Mouse (Mus musculus) neural tube, embryonic 12.5 days (tissue): Measurements from ENCODE around the gene Sipa1l1. TPM values are rescaled to one million over a fixed set of nuclear protein-coding genes. Genes with fewer than 3 reads are reported as not detected.

Source experiments
- ATAC-seq: fragments of 200-750 bp; cut with Nextera tagmentation; 2 replicates; pipeline ENCODE4 v1.8.0; 2017; ENCODE audit warnings: low read depth, mild to moderate bottlenecking, moderate TSS enrichment, moderate library complexity; ENCODE audit not compliant: low FRiP score
- H3K27ac ChIP-seq: fragments of 300-500 bp; sonication (generic); 2 replicates; pipeline ENCODE4 v1.5.1; 2016
- H3K27me3 ChIP-seq: fragments of 300-500 bp; sonication (generic); replicated peaks from 2 replicates; pipeline ENCODE4 v1.6.1; 2016; ENCODE audit warnings: mild to moderate bottlenecking
- H3K36me3 ChIP-seq: fragments of 300-500 bp; sonication (generic); 2 replicates; pipeline ENCODE4 v1.6.1; 2016; ENCODE audit warnings: mild to moderate bottlenecking
- H3K4me1 ChIP-seq: fragments of 300-500 bp; sonication (generic); 2 replicates; pipeline ENCODE4 v1.6.1; 2016
- H3K4me2 ChIP-seq: fragments of 300-500 bp; sonication (generic); replicated peaks from 2 replicates; pipeline ENCODE4 v1.6.1; 2016; ENCODE audit warnings: mild to moderate bottlenecking
- H3K4me3 ChIP-seq: fragments of 300-500 bp; sonication (generic); 2 replicates; pipeline ENCODE4 v1.5.1; 2016
- H3K9ac ChIP-seq: fragments of 300-500 bp; sonication (generic); 2 replicates; pipeline ENCODE4 v1.6.1; 2016; ENCODE audit warnings: mild to moderate bottlenecking
- H3K9me3 ChIP-seq: fragments of 300-500 bp; sonication (generic); 2 replicates; pipeline ENCODE4 v1.6.1; 2016; ENCODE audit warnings: mild to moderate bottlenecking
- WGBS: fragments of 180-500 bp; shearing (Covaris S2); methylation state at CpG from one replicate; pipeline ENCODE4 v1.1.7; 2016; 5-methylcytosine and 5-hydroxymethylcytosine counted together
- polyA plus RNA-seq: library from polyadenylated mRNA; unstranded; fragments of >200 nt; fragmentation: Nextera tagmentation; extraction: Ambion mirVana; gene quantifications from 2 replicates; pipeline ENCODE4 v1.2.1, GENCODE M21; 2016

The Sipa1l1 gene
- polyA plus RNA-seq, 1 experiment from 2014 or later = 17.4 TPM

DNA sequence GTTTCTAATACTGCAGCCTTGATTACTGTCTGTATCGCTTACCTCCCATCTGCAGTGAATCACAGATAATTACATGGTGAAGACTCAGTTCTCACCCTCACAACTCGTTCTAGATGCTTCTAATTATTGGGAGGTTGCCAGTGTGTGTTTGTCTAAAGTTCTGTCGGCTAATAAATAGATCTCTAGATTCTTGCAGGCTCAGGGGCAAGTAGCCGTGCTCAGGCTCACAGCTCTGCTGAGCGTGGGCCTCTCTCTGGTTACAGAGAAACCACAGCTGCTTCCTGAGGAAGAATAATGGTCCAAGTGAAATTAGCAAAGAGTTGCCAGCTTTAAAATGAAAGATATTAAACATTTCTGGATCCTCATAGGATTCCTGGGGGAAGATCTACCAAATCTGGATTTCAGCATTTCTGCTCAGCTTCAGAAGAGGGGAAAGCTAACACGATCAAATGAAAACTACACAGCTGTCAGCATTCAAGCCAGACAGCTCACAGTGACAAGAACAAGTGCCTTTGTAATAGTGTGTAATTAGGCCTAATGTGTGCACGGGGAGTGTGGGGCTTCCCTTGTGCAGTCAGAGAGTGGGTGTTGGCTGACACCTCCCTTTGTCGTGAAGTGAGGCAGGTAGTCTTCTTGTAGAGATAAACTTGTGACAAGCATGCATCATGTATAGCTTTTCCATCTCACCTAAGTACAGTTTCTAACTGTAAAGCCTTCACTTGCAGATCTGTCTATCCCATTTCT lies 225.2 kb downstream of the Sipa1l1 start:
- no peaks in the 10 kb centered on the region for H3K27me3 ChIP-seq
- no peaks in the 10 kb centered on the region for H3K9me3 ChIP-seq
- no peak overlapping the region for H3K4me3 ChIP-seq
- no peaks in the 10 kb centered on the region for H3K4me1 ChIP-seq
- no peak overlapping the region for H3K4me2 ChIP-seq
- no peak overlapping the region for H3K9ac ChIP-seq
- WGBS = 66% methylated on average over 8 of the region's 8 CpGs
- H3K27ac ChIP-seq = no peak overlapping the region
- no peaks in the 10 kb centered on the region for H3K36me3 ChIP-seq
- ATAC-seq = no peak

DNA sequence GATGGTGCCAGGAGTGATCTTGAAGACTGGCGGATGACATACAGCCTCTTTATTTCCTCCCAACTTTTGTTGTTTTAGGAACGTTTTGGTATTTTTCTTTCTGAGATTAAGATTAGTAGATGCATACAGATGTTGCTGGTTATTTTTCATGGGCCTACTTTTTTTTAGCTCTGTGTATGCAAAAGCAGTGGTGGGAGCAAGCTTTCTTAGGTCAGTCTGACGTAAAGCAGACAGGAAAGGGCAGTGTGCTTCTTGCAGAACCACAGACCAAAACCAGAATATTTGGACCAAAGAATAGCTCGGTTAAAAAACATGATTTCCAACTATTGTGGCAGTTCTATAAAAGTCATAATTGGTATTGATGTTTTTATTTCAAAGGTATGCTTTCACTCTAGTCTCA lies 226.1 kb downstream of the Sipa1l1 start:
- no peaks in the 10 kb centered on the region for H3K9me3 ChIP-seq

DNA sequence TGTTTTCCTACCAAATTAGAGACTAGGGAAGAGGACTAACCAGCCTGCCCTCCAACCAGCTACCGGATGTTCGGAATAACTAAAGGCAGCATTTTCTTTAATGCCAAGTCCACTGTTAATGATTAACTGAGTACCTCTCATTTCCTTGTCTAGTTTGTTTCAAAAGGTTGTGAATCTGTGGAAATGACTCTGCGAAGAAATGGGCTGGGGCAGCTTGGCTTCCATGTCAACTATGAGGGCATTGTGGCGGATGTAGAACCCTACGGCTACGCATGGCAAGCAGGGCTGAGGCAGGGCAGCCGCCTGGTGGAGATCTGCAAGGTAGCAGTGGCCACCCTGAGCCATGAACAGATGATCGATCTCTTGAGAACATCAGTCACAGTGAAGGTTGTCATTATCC lies 228.1 kb downstream of the Sipa1l1 start:
- no peak overlapping the region for H3K4me3 ChIP-seq
- no peaks in the 10 kb centered on the region for H3K4me1 ChIP-seq
- H3K27me3 ChIP-seq = no peaks in the 10 kb centered on the region
- WGBS = 82% methylated on average over 8 of the region's 8 CpGs
- no peak for ATAC-seq
- no peak overlapping the region for H3K4me2 ChIP-seq
- H3K27ac ChIP-seq = no peak overlapping the region
- H3K9me3 ChIP-seq = no peaks in the 10 kb centered on the region
- H3K9ac ChIP-seq = no peak overlapping the region
- H3K36me3 ChIP-seq = no peaks in the 10 kb centered on the region

More for the DNA sequence above, 226.1 kb downstream of the Sipa1l1 start:
- Histone ChIP-seq H3K4me2 (no peak overlapping the region), H3K27ac (no peak overlapping the region), H3K36me3 (no peaks in the 10 kb centered on the region), H3K9ac (no peak overlapping the region), H3K4me1 (no peaks in the 10 kb centered on the region), H3K4me3 (no peak overlapping the region), H3K27me3 (no peaks in the 10 kb centered on the region)
- ATAC-seq = no peak
- WGBS = 92% methylated on average over 4 of the region's 4 CpGs

DNA sequence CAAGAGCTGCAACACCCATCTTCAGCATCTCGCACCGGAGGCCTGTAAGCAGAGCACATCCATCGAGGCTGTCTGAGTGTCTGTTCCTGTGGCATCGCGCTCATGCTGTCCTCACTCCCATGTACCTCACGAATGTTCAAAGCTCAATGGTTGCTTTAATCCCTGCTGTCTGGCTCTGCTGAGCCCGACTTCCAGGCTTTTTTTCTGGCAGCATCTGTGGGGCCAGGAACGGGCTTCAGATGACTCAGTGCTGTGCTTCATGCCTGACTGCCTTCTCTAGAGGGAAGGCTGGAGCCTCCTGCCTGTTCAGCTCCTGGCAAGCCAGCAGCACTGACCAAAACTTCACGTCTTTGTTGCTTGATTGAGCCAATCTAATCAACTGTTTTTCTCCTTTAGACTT lies 228.6 kb downstream of the Sipa1l1 start:
- Histone ChIP-seq H3K36me3 (no peaks in the 10 kb centered on the region), H3K4me2 (no peak overlapping the region), H3K27me3 (no peaks in the 10 kb centered on the region), H3K4me1 (no peaks in the 10 kb centered on the region), H3K9ac (no peak overlapping the region), H3K27ac (no peak overlapping the region), H3K4me3 (no peak overlapping the region), H3K9me3 (no peaks in the 10 kb centered on the region)
- 72% methylated on average over 9 of the region's 9 CpGs for WGBS
- no peak for ATAC-seq

DNA sequence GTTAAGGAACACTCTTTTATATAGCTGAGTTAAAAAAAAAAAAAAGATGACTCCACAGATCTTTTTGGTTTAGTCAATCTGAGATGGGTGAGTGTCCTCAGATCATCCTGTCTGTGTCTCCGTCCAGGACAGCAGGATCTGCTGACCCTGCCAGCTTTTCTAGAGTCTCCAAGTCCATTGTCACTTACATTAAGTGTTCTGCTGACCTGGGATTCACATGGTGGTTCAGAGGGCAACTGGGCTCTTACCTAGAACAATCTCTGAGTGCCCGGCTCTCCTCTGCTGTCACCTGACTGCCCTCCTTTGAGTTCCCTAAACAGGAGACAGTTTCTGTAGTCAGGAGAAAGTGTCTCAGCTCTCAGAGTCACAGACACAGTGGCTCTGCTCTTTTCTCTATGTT lies 229.8 kb downstream of the Sipa1l1 start:
- no peak overlapping the region for H3K27ac ChIP-seq
- no peaks in the 10 kb centered on the region for H3K27me3 ChIP-seq
- ATAC-seq = no peak
- no peak overlapping the region for H3K4me3 ChIP-seq
- 0 out of 2 replicates have a peak, but pooled peaks cover under 1% of the 10 kb centered on the region for H3K36me3 ChIP-seq
- no peak overlapping the region for H3K9ac ChIP-seq
- H3K4me2 ChIP-seq = no peak overlapping the region
- H3K9me3 ChIP-seq = no peaks in the 10 kb centered on the region
- no peaks in the 10 kb centered on the region for H3K4me1 ChIP-seq
- 91% methylated on average over 2 of the region's 2 CpGs for WGBS

DNA sequence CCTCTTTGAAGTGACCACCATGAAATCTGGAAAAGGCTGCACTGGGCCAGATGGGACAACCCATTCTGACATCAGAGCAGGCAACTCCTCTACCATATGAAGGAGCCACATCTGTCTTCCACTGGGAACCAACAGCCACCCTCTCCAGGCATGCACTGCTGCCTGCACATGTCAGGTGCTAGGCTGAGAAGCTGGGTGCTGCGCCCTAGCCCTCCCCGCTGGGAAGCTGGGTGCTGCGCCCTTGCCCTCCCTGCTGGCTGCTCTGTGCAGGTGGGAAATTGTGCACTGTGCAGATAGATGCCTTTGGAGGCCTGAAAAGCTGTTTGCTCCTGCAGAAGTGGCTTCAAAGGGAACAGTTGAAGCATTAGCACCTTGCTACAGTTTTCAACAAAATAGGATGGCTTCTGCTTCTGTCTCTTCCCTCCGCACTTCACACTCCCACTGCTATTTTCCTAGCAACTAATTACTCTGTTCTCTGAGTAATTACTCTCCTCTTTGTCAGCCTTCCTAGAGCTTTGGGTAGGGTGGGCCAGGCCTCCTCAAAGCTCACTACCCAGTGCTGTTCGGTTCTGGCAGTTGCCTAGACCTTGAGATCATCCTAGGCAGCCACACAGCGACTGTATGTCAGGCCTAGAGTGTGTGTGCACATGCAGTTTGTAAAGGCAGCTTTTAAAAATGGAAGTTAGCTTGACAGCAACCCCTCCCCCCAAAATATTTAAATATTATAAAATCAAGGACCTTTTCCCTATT lies 231.0 kb downstream of the Sipa1l1 start:
- no peaks in the 10 kb centered on the region for H3K27me3 ChIP-seq
- H3K9ac ChIP-seq = no peak overlapping the region
- H3K4me3 ChIP-seq = no peak overlapping the region
- ATAC-seq = no peak
- 62% methylated on average over 6 of the region's 6 CpGs for WGBS
- no peak overlapping the region for H3K27ac ChIP-seq
- no peak overlapping the region for H3K4me2 ChIP-seq
- 0 out of 2 replicates have a peak, but pooled peaks cover 2% of the 10 kb centered on the region for H3K36me3 ChIP-seq
- H3K9me3 ChIP-seq = no peaks in the 10 kb centered on the region
- no peaks in the 10 kb centered on the region for H3K4me1 ChIP-seq

DNA sequence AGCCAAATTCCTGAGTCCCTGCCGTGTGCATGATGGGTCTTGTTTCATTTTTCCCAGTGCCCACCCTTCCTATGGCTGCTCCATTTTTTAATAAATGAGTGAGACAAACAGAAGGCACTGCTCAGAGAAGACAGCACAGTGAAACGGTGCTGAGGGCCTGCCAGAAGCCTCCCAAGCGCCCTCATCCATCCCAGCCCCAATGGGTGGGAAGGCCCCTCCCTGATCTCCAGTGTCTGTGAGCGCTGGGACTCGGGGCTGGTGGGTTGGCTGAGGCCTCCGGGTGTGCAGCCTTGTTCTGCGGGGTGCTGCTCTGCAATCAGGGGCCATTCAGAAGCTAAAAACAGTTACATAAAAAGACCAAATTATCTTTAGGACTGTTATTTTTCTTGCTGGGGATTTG lies 231.7 kb downstream of the Sipa1l1 start:
- Histone ChIP-seq H3K4me1 (no peaks in the 10 kb centered on the region), H3K27me3 (no peaks in the 10 kb centered on the region), H3K9ac (no peak overlapping the region), H3K4me3 (no peak overlapping the region), H3K9me3 (no peaks in the 10 kb centered on the region), H3K4me2 (no peak overlapping the region), H3K27ac (no peak overlapping the region), H3K36me3 (0 out of 2 replicates have a peak, but pooled peaks cover 2% of the 10 kb centered on the region)
- ATAC-seq = no peak
- WGBS = 56% methylated on average over 7 of the region's 7 CpGs

DNA sequence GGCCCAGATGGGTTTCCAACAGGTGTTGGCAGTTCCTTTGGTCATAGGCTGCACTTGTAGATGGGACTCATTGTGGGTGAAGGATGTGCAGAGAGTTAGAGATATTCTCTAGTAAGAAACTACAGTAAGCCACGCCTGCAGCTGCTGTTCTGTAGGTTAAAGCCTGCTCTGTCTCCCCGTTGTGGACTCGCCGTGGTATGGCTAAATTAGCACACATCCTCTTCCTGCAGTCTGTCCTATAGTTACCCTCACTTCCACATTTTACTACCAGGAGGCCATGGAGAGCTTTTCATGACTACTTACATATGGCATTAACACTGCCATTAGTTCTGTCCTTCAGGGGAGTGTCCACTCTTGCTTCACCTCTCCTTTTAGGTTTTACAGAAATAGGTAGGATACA lies 232.3 kb downstream of the Sipa1l1 start:
- H3K4me2 ChIP-seq = no peak overlapping the region
- ATAC-seq = no peak
- 79% methylated on average over 4 of the region's 4 CpGs for WGBS
- no peaks in the 10 kb centered on the region for H3K9me3 ChIP-seq
- H3K27ac ChIP-seq = no peak overlapping the region
- 0 out of 2 replicates have a peak, but pooled peaks cover 2% of the 10 kb centered on the region for H3K36me3 ChIP-seq
- no peak overlapping the region for H3K4me3 ChIP-seq
- no peaks in the 10 kb centered on the region for H3K4me1 ChIP-seq
- H3K9ac ChIP-seq = no peak overlapping the region
- H3K27me3 ChIP-seq = no peaks in the 10 kb centered on the region

DNA sequence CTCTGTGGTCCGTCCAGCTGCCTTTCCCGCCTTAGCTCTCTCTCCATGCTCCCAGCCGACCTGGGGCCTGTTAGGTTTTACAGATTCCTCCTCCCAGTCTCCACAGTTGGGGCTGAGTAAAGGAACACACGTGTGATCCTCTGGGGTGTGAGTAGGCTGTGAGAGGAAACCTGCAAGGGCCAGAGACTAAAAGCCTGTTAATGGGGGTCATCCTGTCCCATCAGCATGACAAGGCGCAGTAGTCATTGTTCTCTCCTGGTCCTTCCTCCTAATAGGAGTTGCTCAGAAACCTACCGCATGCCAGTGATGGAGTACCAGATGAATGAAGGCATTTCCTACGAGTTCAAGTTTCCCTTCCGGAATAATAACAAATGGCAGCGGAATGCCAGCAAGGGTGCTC lies 233.5 kb downstream of the Sipa1l1 start:
- Histone ChIP-seq H3K27me3 (no peaks in the 10 kb centered on the region), H3K4me3 (no peak overlapping the region), H3K9ac (no peak overlapping the region), H3K4me1 (no peaks in the 10 kb centered on the region), H3K9me3 (no peaks in the 10 kb centered on the region), H3K27ac (no peak overlapping the region), H3K36me3 (0 out of 2 replicates have a peak, but pooled peaks cover 2% of the 10 kb centered on the region), H3K4me2 (no peak overlapping the region)
- ATAC-seq = no peak
- WGBS = 69% methylated on average over 9 of the region's 9 CpGs

DNA sequence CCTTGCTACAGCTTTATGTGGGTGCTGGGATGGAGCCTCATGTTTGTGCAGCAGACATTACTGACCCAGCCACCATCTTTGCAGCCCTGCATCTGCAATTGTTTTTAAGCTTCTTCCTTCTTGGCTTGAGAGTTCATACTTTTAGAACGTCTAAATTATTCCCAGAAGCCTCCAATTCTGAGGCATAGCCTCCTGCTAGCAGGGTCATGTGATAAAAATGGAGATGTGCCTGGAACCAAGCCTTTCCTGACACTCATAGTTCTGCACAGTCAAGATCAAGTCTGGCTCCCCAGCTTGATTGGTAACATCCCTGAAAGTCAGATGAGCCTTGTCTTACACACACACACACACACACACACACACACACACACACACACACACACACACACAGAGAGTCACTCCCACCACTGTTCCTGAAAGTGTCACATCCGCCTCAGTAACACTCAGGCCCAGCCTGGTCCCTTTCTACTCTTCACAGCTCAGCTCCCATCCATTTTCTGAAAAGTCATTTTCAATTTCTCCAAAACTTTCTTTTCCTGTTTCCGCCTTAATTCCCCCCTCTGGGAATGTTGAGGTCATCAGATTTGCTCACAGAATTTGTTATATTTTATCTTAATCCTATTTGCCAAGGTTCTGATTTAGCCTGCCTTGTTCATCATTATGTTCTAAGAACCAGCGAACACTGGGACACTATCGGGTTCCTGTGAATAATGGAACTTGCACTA lies 238.6 kb downstream of the Sipa1l1 start:
- no peaks in the 10 kb centered on the region for H3K9me3 ChIP-seq
- H3K4me3 ChIP-seq = no peak overlapping the region
- no peaks in the 10 kb centered on the region for H3K27me3 ChIP-seq
- H3K4me1 ChIP-seq = peaks cover 4% of the 10 kb centered on the region; the same call in 1 of the 2 replicates
- peaks cover 4% of the 10 kb centered on the region; the same call in 1 of the 2 replicates for H3K36me3 ChIP-seq
- no peak overlapping the region for H3K9ac ChIP-seq
- no peak for ATAC-seq
- 85% methylated on average over 5 of the region's 5 CpGs for WGBS
- H3K27ac ChIP-seq = no peak overlapping the region
- H3K4me2 ChIP-seq = no peak overlapping the region

DNA sequence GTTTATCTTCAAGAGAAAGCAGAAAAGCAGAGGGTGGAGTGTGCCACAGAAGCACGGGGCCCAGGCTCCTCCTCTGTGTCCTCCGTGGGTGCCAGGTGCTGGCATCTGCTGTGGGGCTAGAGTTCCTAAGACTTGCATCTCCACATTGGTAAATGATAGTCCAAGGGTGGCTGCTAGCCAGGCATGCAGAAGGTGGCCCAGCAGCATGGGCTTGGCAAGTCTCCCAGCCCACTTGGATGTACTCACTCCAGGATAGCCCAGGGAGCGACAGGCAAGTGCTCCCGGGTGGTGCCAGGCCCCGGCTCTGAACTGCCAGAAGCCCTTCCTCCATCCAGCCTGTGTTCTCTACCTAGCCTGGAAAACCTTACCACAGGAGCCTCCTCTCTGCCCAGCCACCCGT lies 239.4 kb downstream of the Sipa1l1 start:
- Histone ChIP-seq H3K4me2 (no peak overlapping the region), H3K9me3 (no peaks in the 10 kb centered on the region), H3K36me3 (peaks cover 4% of the 10 kb centered on the region; the same call in 1 of the 2 replicates), H3K4me1 (peaks cover 4% of the 10 kb centered on the region; the same call in 1 of the 2 replicates), H3K4me3 (no peak overlapping the region), H3K9ac (no peak overlapping the region), H3K27ac (no peak overlapping the region), H3K27me3 (no peaks in the 10 kb centered on the region)
- WGBS = 93% methylated on average over 6 of the region's 6 CpGs
- no peak for ATAC-seq
